ENCODE assay signal across 9 mouse cellular contexts in genomic region chr8:104253016-104253415, GRCm38 (mm10). TPM values are rescaled to one million over a fixed set of nuclear protein-coding genes. Genes with fewer than 3 reads are reported as not detected.
DNase-seq lines count a peak whose midpoint lies in the region; ATAC-seq and TF ChIP-seq lines count a peak whose summit lies in the region.
"Had no signal": no experiment of that assay in that cellular context is flagged by ENCODE, and none has a peak within 500 bp of the region (broad histone marks: within the 10 kb centered on the region; RNA-seq: fewer than 3 reads in every experiment).

No protein-coding gene starts in this region.

- no peak overlapping the region for H3K4me2 ChIP-seq in embryonic facial prominence, embryonic 11.5 days (ENCODE audit: low read depth, low read length)
- H3K4me2 ChIP-seq in midbrain, embryonic 16.5 days (ENCODE audit: low read length), result no peak overlapping the region

- 82% methylated on average over 3 of the region's 3 CpGs for WGBS in embryonic facial prominence, embryonic 11.5 days
- WGBS in midbrain, embryonic 10.5 days, result 90% methylated on average over 3 of the region's 3 CpGs
- WGBS in midbrain, embryonic 16.5 days, result 90% methylated on average over 3 of the region's 3 CpGs

- DNase-seq in kidney, adult 9 months, result peak; percentile 36
- no peak for DNase-seq in kidney, adult 11 months
- DNase-seq in G1E (ENCODE audit: low spot score), result no peak
- peak; percentile 23 for DNase-seq in embryonic facial prominence, embryonic 11.5 days (ENCODE audit: low spot score)
- DNase-seq in spleen, adult 12 weeks (ENCODE audit: low spot score), result peak; percentile 53
- no peak for DNase-seq in layer of hippocampus, adult 9-10 months (ENCODE audit: low spot score)
- no peak for DNase-seq in midbrain, embryonic 10.5 days (ENCODE audit: low spot score)

- H3K27ac ChIP-seq in embryonic facial prominence, embryonic 11.5 days (replicated peaks; ENCODE audit: low read depth, low read length), result no peak overlapping the region
- H3K27ac ChIP-seq in midbrain, embryonic 10.5 days (replicated peaks), result no peak overlapping the region
- H3K27ac ChIP-seq in midbrain, embryonic 16.5 days (ENCODE audit: low read length), result no peak overlapping the region

- peaks cover 31% of the 10 kb centered on the region for H3K36me3 ChIP-seq in G1E (replicated peaks)
- H3K36me3 ChIP-seq in embryonic facial prominence, embryonic 11.5 days (replicated peaks; ENCODE audit: control insufficient read depth, insufficient read depth, low read depth, low read length), result no peaks in the 10 kb centered on the region
- H3K36me3 ChIP-seq in midbrain, embryonic 10.5 days, result peaks cover 10% of the 10 kb centered on the region
- H3K36me3 ChIP-seq in midbrain, embryonic 16.5 days (ENCODE audit: control insufficient read depth, insufficient read depth, low read length), result peaks cover 7% of the 10 kb centered on the region

- no peaks in the 10 kb centered on the region for H3K9me3 ChIP-seq in G1E (replicated peaks)
- no peaks in the 10 kb centered on the region for H3K9me3 ChIP-seq in embryonic facial prominence, embryonic 11.5 days (replicated peaks; ENCODE audit: control insufficient read depth, low read length)
- H3K9me3 ChIP-seq in midbrain, embryonic 10.5 days (replicated peaks), result no peaks in the 10 kb centered on the region; the same call in 1 of the 2 replicates
- peaks cover 2% of the 10 kb centered on the region; the same call in 1 of the 2 replicates for H3K9me3 ChIP-seq in midbrain, embryonic 16.5 days (replicated peaks; ENCODE audit: control insufficient read depth, low read length, poor library complexity, severe bottlenecking)

- peak; percentile 72; the same call in 1 of the 2 replicates for TF ChIP-seq CTCF in G1E (IDR thresholded peaks at IDR 0.05; ENCODE audit: low read depth, low read length)

- H3K9ac ChIP-seq in embryonic facial prominence, embryonic 11.5 days (replicated peaks; ENCODE audit: low read length), result no peak overlapping the region
- no peak overlapping the region for H3K9ac ChIP-seq in midbrain, embryonic 16.5 days (ENCODE audit: low read depth, low read length)

- H3K4me1 ChIP-seq in G1E (ENCODE audit: insufficient read depth, low read depth, low read length), result peaks cover 53% of the 10 kb centered on the region
- H3K4me1 ChIP-seq in embryonic facial prominence, embryonic 11.5 days (ENCODE audit: control insufficient read depth, insufficient read depth, low read length), result no peaks in the 10 kb centered on the region
- peaks cover 19% of the 10 kb centered on the region for H3K4me1 ChIP-seq in midbrain, embryonic 10.5 days
- peaks cover 11% of the 10 kb centered on the region for H3K4me1 ChIP-seq in midbrain, embryonic 16.5 days (ENCODE audit: control insufficient read depth, insufficient read depth, low read length)

- H3K27me3 ChIP-seq in G1E (ENCODE audit: insufficient read depth, low read length), result no peaks in the 10 kb centered on the region
- H3K27me3 ChIP-seq in embryonic facial prominence, embryonic 11.5 days (ENCODE audit: control insufficient read depth, insufficient read depth, low read length), result no peaks in the 10 kb centered on the region
- no peaks in the 10 kb centered on the region for H3K27me3 ChIP-seq in midbrain, embryonic 10.5 days (ENCODE audit: low read depth, poor library complexity, severe bottlenecking)
- no peaks in the 10 kb centered on the region for H3K27me3 ChIP-seq in midbrain, embryonic 16.5 days (ENCODE audit: control insufficient read depth, insufficient read depth, low read depth, low read length)

- no peak overlapping the region; the same call in 1 of the 2 replicates for H3K4me3 ChIP-seq in G1E (ENCODE audit: low read depth, low read length)
- no peak overlapping the region for H3K4me3 ChIP-seq in embryonic facial prominence, embryonic 11.5 days (ENCODE audit: low read depth, low read length)
- no peak overlapping the region for H3K4me3 ChIP-seq in midbrain, embryonic 10.5 days
- H3K4me3 ChIP-seq in midbrain, embryonic 16.5 days (ENCODE audit: low read depth, low read length), result no peak overlapping the region

- no peak for ATAC-seq in G1E (ENCODE audit: extremely low read depth, insufficient number of reproducible peaks, low FRiP score, poor library complexity, severe bottlenecking)
- ATAC-seq in embryonic facial prominence, embryonic 11.5 days (replicated peaks; ENCODE audit: insufficient number of reproducible peaks, low FRiP score, low TSS enrichment, low read depth), result no peak
- ATAC-seq in midbrain, embryonic 16.5 days, result no peak

RNA-seq across cellular contexts. Expression of gene Cklf, which starts 2.4 kb away (rescaled TPM):
- total RNA-seq in G1E (2014; fragmentation: Nextera tagmentation), result 27.3 and 54.0 TPM in 2 replicates
- total RNA-seq in G1E (2017), result 67.7 and 79.1 TPM in 2 replicates
- polyA plus RNA-seq in G1E (2012), result 2.6 and 5.2 TPM in 2 replicates
- 34.7 and 36.3 TPM in 2 replicates for polyA plus RNA-seq in embryonic facial prominence, embryonic 11.5 days (2014; fragmentation: Nextera tagmentation; extraction: Ambion mirVana)
- 44.1 and 45.6 TPM in 2 replicates for polyA plus RNA-seq in midbrain, embryonic 10.5 days (2016; fragmentation: Nextera tagmentation; extraction: Ambion mirVana)
- polyA plus RNA-seq in midbrain, embryonic 16.5 days (2015; fragmentation: Nextera tagmentation; extraction: Ambion mirVana), result 34.7 and 37.1 TPM in 2 replicates

RNA-seq across cellular contexts. Expression of gene Tk2, which starts 4.7 kb away (rescaled TPM):
- total RNA-seq in G1E (2014; fragmentation: Nextera tagmentation) (47.8 and 63.3 TPM in 2 replicates), G1E (2017) (47.0 and 50.4 TPM in 2 replicates)
- 46.8 and 47.1 TPM in 2 replicates for polyA plus RNA-seq in G1E (2012)
- polyA plus RNA-seq in embryonic facial prominence, embryonic 11.5 days (2014; fragmentation: Nextera tagmentation; extraction: Ambion mirVana), result 23.9 and 26.1 TPM in 2 replicates
- polyA plus RNA-seq in midbrain, embryonic 10.5 days (2016; fragmentation: Nextera tagmentation; extraction: Ambion mirVana), result 29.3 and 30.3 TPM in 2 replicates
- 46.3 and 51.5 TPM in 2 replicates for polyA plus RNA-seq in midbrain, embryonic 16.5 days (2015; fragmentation: Nextera tagmentation; extraction: Ambion mirVana)

RNA-seq across cellular contexts. Expression of gene Cmtm2a, which starts 40.0 kb away (rescaled TPM):
- total RNA-seq in G1E (2014; fragmentation: Nextera tagmentation), result 1.7 TPM in 1 of 2 replicates, not detected in the other
- not detected in 2 replicates for total RNA-seq in G1E (2017)
- polyA plus RNA-seq in G1E (2012), result not detected in 2 replicates
- not detected in 2 replicates for polyA plus RNA-seq in embryonic facial prominence, embryonic 11.5 days (2014; fragmentation: Nextera tagmentation; extraction: Ambion mirVana)
- not detected in 2 replicates for polyA plus RNA-seq in midbrain, embryonic 10.5 days (2016; fragmentation: Nextera tagmentation; extraction: Ambion mirVana)
- polyA plus RNA-seq in midbrain, embryonic 16.5 days (2015; fragmentation: Nextera tagmentation; extraction: Ambion mirVana), result not detected in 2 replicates
- polyA plus RNA-seq: neural tube, embryonic 14.5 days had no signal

RNA-seq across cellular contexts. Expression of gene Gm45711, which starts 56.9 kb away (rescaled TPM):
- total RNA-seq in G1E (2014; fragmentation: Nextera tagmentation) (not detected in 2 replicates), G1E (2017) (not detected in 2 replicates)
- polyA plus RNA-seq in G1E (2012), result not detected in 2 replicates
- polyA plus RNA-seq in embryonic facial prominence, embryonic 11.5 days (2014; fragmentation: Nextera tagmentation; extraction: Ambion mirVana), result not detected in 2 replicates
- polyA plus RNA-seq in midbrain, embryonic 10.5 days (2016; fragmentation: Nextera tagmentation; extraction: Ambion mirVana), result not detected in 2 replicates
- polyA plus RNA-seq in midbrain, embryonic 16.5 days (2015; fragmentation: Nextera tagmentation; extraction: Ambion mirVana), result not detected in 2 replicates
- polyA plus RNA-seq: neural tube, embryonic 14.5 days had no signal

RNA-seq across cellular contexts. Expression of gene Cmtm1, which starts 56.9 kb away (rescaled TPM):
- not detected in 2 replicates for total RNA-seq in G1E (2014; fragmentation: Nextera tagmentation)
- 0.06 and 0.33 TPM in 2 replicates for total RNA-seq in G1E (2017)
- polyA plus RNA-seq in G1E (2012), result not detected in 2 replicates
- polyA plus RNA-seq in embryonic facial prominence, embryonic 11.5 days (2014; fragmentation: Nextera tagmentation; extraction: Ambion mirVana), result not detected in 2 replicates
- polyA plus RNA-seq in midbrain, embryonic 10.5 days (2016; fragmentation: Nextera tagmentation; extraction: Ambion mirVana), result not detected in 2 replicates
- not detected in 2 replicates for polyA plus RNA-seq in midbrain, embryonic 16.5 days (2015; fragmentation: Nextera tagmentation; extraction: Ambion mirVana)
- polyA plus RNA-seq: neural tube, embryonic 14.5 days had no signal

Comparison
In these comparisons a context has a peak if more than half of its experiments do, and no peak if none do; other contexts are left out.
1. DNase-seq: peak in kidney, adult 9 months (single experiment), embryonic facial prominence, embryonic 11.5 days (single experiment) and spleen, adult 12 weeks (single experiment); none in kidney, adult 11 months (single experiment), G1E (single experiment), layer of hippocampus, adult 9-10 months (single experiment) and midbrain, embryonic 10.5 days (single experiment).